Mouse (Mus musculus): ENCODE measurements around the gene Rab37. TPM values are rescaled to one million over a fixed set of nuclear protein-coding genes. Genes with fewer than 3 reads are reported as not detected.

Gene Rab37
- polyA plus RNA-seq, 1 experiment from 2014 or later, result 3.7 TPM

- Histone ChIP-seq H3K4me2 (ENCODE audit: low read depth, low read length) (no peak overlapping the region), H3K27ac (ENCODE audit: low read length) (no peak overlapping the region), H3K9me3 (replicated peaks; ENCODE audit: control insufficient read depth, low read length) (no peaks in the 10 kb centered on the region), H3K36me3 (ENCODE audit: control insufficient read depth, insufficient read depth) (no peaks in the 10 kb centered on the region), H3K4me3 (ENCODE audit: low read length) (no peak overlapping the region), H3K27me3 (ENCODE audit: control insufficient read depth, insufficient read depth, low read length) (no peaks in the 10 kb centered on the region), H3K4me1 (ENCODE audit: control insufficient read depth, insufficient read depth, low read length) (no peaks in the 10 kb centered on the region; the same call in 1 of the 2 replicates), H3K9ac (ENCODE audit: low read length) (no peak overlapping the region)
- 27% methylated on average over 4 of the region's 4 CpGs for WGBS
- no peak for ATAC-seq (replicated peaks; ENCODE audit: extremely low read depth, insufficient read depth, low FRiP score)
Measured at GRCm38 (mm10) chr11:115107403-115107916, 16.2 kb downstream of the Rab37 start.

DNA sequence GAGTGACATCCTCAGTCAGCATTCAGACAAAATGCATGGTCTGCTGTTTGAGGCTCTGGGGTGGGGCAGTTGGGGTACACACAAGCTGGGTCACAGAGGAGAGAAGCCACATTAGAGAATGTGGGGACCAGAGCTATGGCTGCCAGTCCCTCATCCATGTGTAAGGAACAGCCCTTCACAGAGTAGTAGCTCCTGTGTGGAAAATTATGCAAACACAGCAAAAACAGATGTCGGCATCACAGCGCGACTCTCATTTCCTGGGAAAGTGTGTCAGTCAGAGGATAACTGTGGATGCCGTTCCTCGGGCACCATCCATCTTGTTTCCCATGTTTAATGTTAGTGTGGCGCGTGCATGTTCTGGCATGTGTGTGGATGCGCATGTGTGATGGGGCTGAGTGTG is 16.9 kb downstream of the Rab37 start:
- H3K27ac ChIP-seq (ENCODE audit: low read length), result no peak overlapping the region
- H3K36me3 ChIP-seq (ENCODE audit: control insufficient read depth, insufficient read depth), result no peaks in the 10 kb centered on the region
- H3K9me3 ChIP-seq (replicated peaks; ENCODE audit: control insufficient read depth, low read length), result no peaks in the 10 kb centered on the region
- no peaks in the 10 kb centered on the region for H3K27me3 ChIP-seq (ENCODE audit: control insufficient read depth, insufficient read depth, low read length)
- no peak overlapping the region for H3K4me2 ChIP-seq (ENCODE audit: low read depth, low read length)
- no peak overlapping the region for H3K9ac ChIP-seq (ENCODE audit: low read length)
- ATAC-seq (replicated peaks; ENCODE audit: extremely low read depth, insufficient read depth, low FRiP score), result no peak
- no peak overlapping the region for H3K4me3 ChIP-seq (ENCODE audit: low read length)
- no peaks in the 10 kb centered on the region; the same call in 1 of the 2 replicates for H3K4me1 ChIP-seq (ENCODE audit: control insufficient read depth, insufficient read depth, low read length)
- WGBS, result 85% methylated on average over 8 of the region's 8 CpGs

- no peak for ATAC-seq (replicated peaks; ENCODE audit: extremely low read depth, insufficient read depth, low FRiP score)
- H3K4me2 ChIP-seq (ENCODE audit: low read depth, low read length), result no peak overlapping the region
- 70% methylated on average over 5 of the region's 5 CpGs for WGBS
- H3K9me3 ChIP-seq (replicated peaks; ENCODE audit: control insufficient read depth, low read length), result no peaks in the 10 kb centered on the region
- no peaks in the 10 kb centered on the region; the same call in 1 of the 2 replicates for H3K4me1 ChIP-seq (ENCODE audit: control insufficient read depth, insufficient read depth, low read length)
- H3K4me3 ChIP-seq (ENCODE audit: low read length), result no peak overlapping the region
- H3K36me3 ChIP-seq (ENCODE audit: control insufficient read depth, insufficient read depth), result no peaks in the 10 kb centered on the region
- no peaks in the 10 kb centered on the region for H3K27me3 ChIP-seq (ENCODE audit: control insufficient read depth, insufficient read depth, low read length)
- H3K27ac ChIP-seq (ENCODE audit: low read length), result no peak overlapping the region
- no peak overlapping the region for H3K9ac ChIP-seq (ENCODE audit: low read length)
Measured at GRCm38 (mm10) chr11:115110271-115110670, 19.0 kb downstream of the Rab37 start.

GRCm38 (mm10) chr11:115112196-115112595 is 21.0 kb downstream of the Rab37 start:
- H3K36me3 ChIP-seq (ENCODE audit: control insufficient read depth, insufficient read depth), result no peaks in the 10 kb centered on the region
- no peaks in the 10 kb centered on the region for H3K27me3 ChIP-seq (ENCODE audit: control insufficient read depth, insufficient read depth, low read length)
- no peak overlapping the region for H3K9ac ChIP-seq (ENCODE audit: low read length)
- H3K27ac ChIP-seq (ENCODE audit: low read length), result no peak overlapping the region
- ATAC-seq (replicated peaks; ENCODE audit: extremely low read depth, insufficient read depth, low FRiP score), result no peak
- H3K9me3 ChIP-seq (replicated peaks; ENCODE audit: control insufficient read depth, low read length), result no peaks in the 10 kb centered on the region
- 36% methylated on average over 3 of the region's 3 CpGs for WGBS
- no peak overlapping the region for H3K4me2 ChIP-seq (ENCODE audit: low read depth, low read length)
- H3K4me1 ChIP-seq (ENCODE audit: control insufficient read depth, insufficient read depth, low read length), result peaks cover 2% of the 10 kb centered on the region
- H3K4me3 ChIP-seq (ENCODE audit: low read length), result no peak overlapping the region

DNA sequence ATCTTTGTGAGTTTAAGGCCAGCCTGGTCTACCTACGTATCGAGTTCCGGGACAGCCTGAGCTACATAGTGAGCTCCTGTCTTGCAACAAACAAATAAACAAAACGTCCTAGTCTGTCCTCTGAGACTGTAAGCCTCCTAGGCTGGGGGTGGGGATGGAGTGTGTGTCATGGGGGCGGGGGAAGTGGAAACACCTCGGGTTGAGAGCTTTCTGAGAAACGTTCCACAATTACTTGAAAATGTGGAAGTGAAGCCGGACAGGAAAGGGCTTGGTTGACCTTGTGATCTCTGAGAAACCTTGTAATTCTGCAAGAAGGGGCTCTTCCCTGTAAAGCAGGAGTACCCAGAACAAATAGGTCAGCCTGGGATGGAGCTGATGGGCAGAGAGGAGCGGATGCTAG is 28.2 kb downstream of the Rab37 start:
- WGBS, result 63% methylated on average over 9 of the region's 9 CpGs
- Histone ChIP-seq H3K9ac (ENCODE audit: low read length) (no peak overlapping the region), H3K4me2 (ENCODE audit: low read depth, low read length) (no peak overlapping the region), H3K9me3 (replicated peaks; ENCODE audit: control insufficient read depth, low read length) (0 out of 2 replicates have a peak, but pooled peaks cover under 1% of the 10 kb centered on the region), H3K4me1 (ENCODE audit: control insufficient read depth, insufficient read depth, low read length) (peaks cover 2% of the 10 kb centered on the region; the same call in 1 of the 2 replicates), H3K27me3 (ENCODE audit: control insufficient read depth, insufficient read depth, low read length) (no peaks in the 10 kb centered on the region), H3K27ac (ENCODE audit: low read length) (no peak overlapping the region), H3K4me3 (ENCODE audit: low read length) (no peak overlapping the region), H3K36me3 (ENCODE audit: control insufficient read depth, insufficient read depth) (no peaks in the 10 kb centered on the region)
- ATAC-seq (replicated peaks; ENCODE audit: extremely low read depth, insufficient read depth, low FRiP score), result no peak

GRCm38 (mm10) chr11:115128483-115128882 is 37.3 kb downstream of the Rab37 start:
- no peaks in the 10 kb centered on the region for H3K36me3 ChIP-seq (ENCODE audit: control insufficient read depth, insufficient read depth)
- H3K4me2 ChIP-seq (ENCODE audit: low read depth, low read length), result no peak overlapping the region
- H3K4me3 ChIP-seq (ENCODE audit: low read length), result no peak overlapping the region
- no peaks in the 10 kb centered on the region for H3K4me1 ChIP-seq (ENCODE audit: control insufficient read depth, insufficient read depth, low read length)
- ATAC-seq (replicated peaks; ENCODE audit: extremely low read depth, insufficient read depth, low FRiP score), result no peak
- H3K9me3 ChIP-seq (replicated peaks; ENCODE audit: control insufficient read depth, low read length), result 0 out of 2 replicates have a peak, but pooled peaks cover 3% of the 10 kb centered on the region
- H3K27me3 ChIP-seq (ENCODE audit: control insufficient read depth, insufficient read depth, low read length), result no peaks in the 10 kb centered on the region
- H3K9ac ChIP-seq (ENCODE audit: low read length), result no peak overlapping the region
- 43% methylated on average over 4 of the region's 4 CpGs for WGBS
- H3K27ac ChIP-seq (ENCODE audit: low read length), result no peak overlapping the region

- H3K9me3 ChIP-seq (replicated peaks; ENCODE audit: control insufficient read depth, low read length), result 0 out of 2 replicates have a peak, but pooled peaks cover under 1% of the 10 kb centered on the region
- no peak overlapping the region for H3K4me2 ChIP-seq (ENCODE audit: low read depth, low read length)
- H3K27me3 ChIP-seq (ENCODE audit: control insufficient read depth, insufficient read depth, low read length), result no peaks in the 10 kb centered on the region
- WGBS, result 79% methylated on average over 13 of the region's 13 CpGs
- H3K9ac ChIP-seq (ENCODE audit: low read length), result no peak overlapping the region
- no peak for ATAC-seq (replicated peaks; ENCODE audit: extremely low read depth, insufficient read depth, low FRiP score)
- H3K36me3 ChIP-seq (ENCODE audit: control insufficient read depth, insufficient read depth), result no peaks in the 10 kb centered on the region
- no peaks in the 10 kb centered on the region for H3K4me1 ChIP-seq (ENCODE audit: control insufficient read depth, insufficient read depth, low read length)
- H3K4me3 ChIP-seq (ENCODE audit: low read length), result no peak overlapping the region
- no peak overlapping the region for H3K27ac ChIP-seq (ENCODE audit: low read length)
Measured at GRCm38 (mm10) chr11:115129508-115130126, 38.4 kb downstream of the Rab37 start.

GRCm38 (mm10) chr11:115131768-115132381 is 40.6 kb downstream of the Rab37 start:
- Histone ChIP-seq H3K4me2 (ENCODE audit: low read depth, low read length) (no peak overlapping the region), H3K27ac (ENCODE audit: low read length) (no peak overlapping the region), H3K27me3 (ENCODE audit: control insufficient read depth, insufficient read depth, low read length) (no peaks in the 10 kb centered on the region), H3K36me3 (ENCODE audit: control insufficient read depth, insufficient read depth) (no peaks in the 10 kb centered on the region), H3K9ac (ENCODE audit: low read length) (no peak overlapping the region), H3K4me1 (ENCODE audit: control insufficient read depth, insufficient read depth, low read length) (no peaks in the 10 kb centered on the region), H3K9me3 (replicated peaks; ENCODE audit: control insufficient read depth, low read length) (no peaks in the 10 kb centered on the region), H3K4me3 (ENCODE audit: low read length) (no peak overlapping the region)
- no peak for ATAC-seq (replicated peaks; ENCODE audit: extremely low read depth, insufficient read depth, low FRiP score)
- 74% methylated on average over 8 of the region's 8 CpGs for WGBS

GRCm38 (mm10) chr11:115133800-115134199 is 42.6 kb downstream of the Rab37 start, which contains the start of gene Cd300lf:
Cd300lf (minus strand) TSS chr11:115133992.
- no peak for ATAC-seq (replicated peaks; ENCODE audit: extremely low read depth, insufficient read depth, low FRiP score)
- H3K27me3 ChIP-seq (ENCODE audit: control insufficient read depth, insufficient read depth, low read length), result no peaks in the 10 kb centered on the region
- H3K4me3 ChIP-seq (ENCODE audit: low read length), result no peak within 1 kb of the TSS
- no peaks in the 10 kb centered on the region for H3K9me3 ChIP-seq (replicated peaks; ENCODE audit: control insufficient read depth, low read length)
- H3K9ac ChIP-seq (ENCODE audit: low read length), result no peak within 1 kb of the TSS
- H3K36me3 ChIP-seq (ENCODE audit: control insufficient read depth, insufficient read depth), result no peaks in the 10 kb centered on the region
- H3K4me1 ChIP-seq (ENCODE audit: control insufficient read depth, insufficient read depth, low read length), result no peaks in the 10 kb centered on the region
- WGBS, result 62% methylated on average over 8 of the region's 8 CpGs
- H3K27ac ChIP-seq (ENCODE audit: low read length), result no peak within 1 kb of the TSS
- H3K4me2 ChIP-seq (ENCODE audit: low read depth, low read length), result no peak within 1 kb of the TSS

All from heart, embryonic 16.5 days (tissue).